8 mouse cellular contexts compared by ENCODE assay signal in the genomic region with DNA sequence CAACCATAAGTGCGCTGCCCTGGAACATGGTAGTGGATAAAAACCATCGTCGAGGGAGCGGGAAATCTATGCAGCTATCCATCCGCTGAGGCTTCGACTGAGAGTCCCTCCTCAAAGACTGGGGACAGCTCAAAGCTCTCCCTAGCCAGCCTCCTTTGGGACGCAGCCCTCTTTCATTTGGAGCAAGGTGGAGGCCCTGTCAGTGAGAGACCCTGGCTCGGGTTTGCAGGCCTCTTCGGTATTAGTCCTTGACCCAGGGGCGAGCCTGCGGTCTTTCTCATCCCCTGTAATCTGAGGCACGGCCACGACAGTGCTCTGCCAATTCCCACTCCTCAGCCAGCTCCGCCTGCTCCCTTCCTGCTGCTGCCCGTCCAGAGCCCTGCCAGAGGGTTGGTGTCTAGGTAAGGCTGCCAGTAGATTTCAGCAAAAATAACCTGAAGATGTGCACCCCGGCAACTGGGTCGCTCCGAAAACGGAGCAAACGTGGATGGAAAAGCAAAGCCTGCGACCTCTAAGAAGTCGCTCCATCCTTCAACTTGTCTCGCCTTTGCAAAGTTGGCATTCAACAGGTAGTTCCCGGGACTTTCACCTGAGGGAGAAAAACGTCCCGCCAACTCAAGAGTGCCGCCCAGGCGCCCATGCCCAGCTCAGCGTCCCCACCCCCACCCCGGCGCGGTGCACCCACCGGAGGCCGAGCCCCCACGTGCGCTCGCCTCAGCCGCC. TPM values are rescaled to one million over a fixed set of nuclear protein-coding genes. Genes with fewer than 3 reads are reported as not detected.
DNase-seq lines count a peak whose midpoint lies in the region; ATAC-seq and TF ChIP-seq lines count a peak whose summit lies in the region.

No protein-coding gene starts in this region.

- no peak overlapping the region for H3K27ac ChIP-seq in bone marrow, adult 2 months (ENCODE audit: control insufficient read depth, insufficient read depth, low read depth, low read length, poor library complexity)
- H3K27ac ChIP-seq in liver, embryonic 14.5 days = no peak overlapping the region
- peak overlapping the region; percentile 70 for H3K27ac ChIP-seq in neural tube, embryonic 15.5 days (replicated peaks)

- TF ChIP-seq CTCF in bone marrow, adult 2 months (IDR thresholded peaks at IDR 0.05; ENCODE audit: control insufficient read depth, insufficient read depth, low read length) = no peak
- TF ChIP-seq CTCF in liver, embryonic 14.5 days (IDR thresholded peaks at IDR 0.05; ENCODE audit: low read depth) = no peak

- peak; percentile 9 to 20 for DNase-seq in spleen, adult 18-20 months
- DNase-seq in spleen, adult 12 weeks (ENCODE audit: low spot score) = no peak
- peak; percentile 14 for DNase-seq in forelimb bud, embryonic 11.5 days (ENCODE audit: low read depth, low spot score)
- DNase-seq in induced T-regulatory cell, adult 2 months (ENCODE audit: low read depth) = peak; percentile 64
- no peak for DNase-seq in liver, embryonic 14.5 days (ENCODE audit: low read depth in 3 of 3, low spot score in 3 of 3)
- no peak for DNase-seq in adipocyte (ENCODE audit: low spot score)

- 8% methylated on average over 38 of the region's 38 CpGs for WGBS in bone marrow, adult 2 months
- 2% methylated on average over 38 of the region's 38 CpGs for WGBS in liver, embryonic 14.5 days (ENCODE audit: insufficient replicate concordance)
- WGBS in neural tube, embryonic 15.5 days = 1% methylated on average over 38 of the region's 38 CpGs

- peak overlapping the region; percentile 41 for H3K4me3 ChIP-seq in bone marrow, adult 2 months (replicated peaks; ENCODE audit: control insufficient read depth, low read depth, low read length)
- H3K4me3 ChIP-seq in liver, embryonic 14.5 days (ENCODE audit: insufficient read depth in 1 of 2, low read depth in 2 of 2, low read length in 2 of 2) = peak overlapping the region; percentile 65 to 70
- H3K4me3 ChIP-seq in neural tube, embryonic 15.5 days (replicated peaks) = peak overlapping the region; percentile 84

- H3K4me1 ChIP-seq in bone marrow, adult 2 months (ENCODE audit: control insufficient read depth, insufficient read depth, low read length) = no peaks in the 10 kb centered on the region
- H3K4me1 ChIP-seq in liver, embryonic 14.5 days (replicated peaks; ENCODE audit: control insufficient read depth in 2 of 2, insufficient read depth in 2 of 2, low read length in 1 of 2) = peaks cover 9 to 16% of the 10 kb centered on the region in 2 experiments
- peaks cover 24% of the 10 kb centered on the region for H3K4me1 ChIP-seq in neural tube, embryonic 15.5 days

- peak overlapping the region; percentile 75 for H3K4me2 ChIP-seq in liver, embryonic 14.5 days (ENCODE audit: low read depth)
- H3K4me2 ChIP-seq in neural tube, embryonic 15.5 days = peak overlapping the region; percentile 94

- no peak for ATAC-seq in liver, embryonic 14.5 days (ENCODE audit: insufficient read depth)
- no peak for ATAC-seq in neural tube, embryonic 15.5 days (ENCODE audit: low FRiP score)

- H3K27me3 ChIP-seq in liver, embryonic 14.5 days (ENCODE audit: control insufficient read depth, insufficient read depth, low read length) = no peaks in the 10 kb centered on the region; the same call in 1 of the 2 replicates
- no peaks in the 10 kb centered on the region for H3K27me3 ChIP-seq in neural tube, embryonic 15.5 days (replicated peaks)

- H3K9me3 ChIP-seq in liver, embryonic 14.5 days (ENCODE audit: control insufficient read depth, low read length) = no peaks in the 10 kb centered on the region
- H3K9me3 ChIP-seq in neural tube, embryonic 15.5 days (replicated peaks) = no peaks in the 10 kb centered on the region

- H3K36me3 ChIP-seq in liver, embryonic 14.5 days (replicated peaks; ENCODE audit: control insufficient read depth, insufficient read depth, low read depth) = no peaks in the 10 kb centered on the region
- H3K36me3 ChIP-seq in neural tube, embryonic 15.5 days = no peaks in the 10 kb centered on the region

- H3K9ac ChIP-seq in liver, embryonic 14.5 days (replicated peaks) = peak overlapping the region; percentile 66
- H3K9ac ChIP-seq in neural tube, embryonic 15.5 days (replicated peaks) = peak overlapping the region; percentile 75

- no peak for TF ChIP-seq POLR2A in bone marrow, adult 2 months (IDR thresholded peaks at IDR 0.05; ENCODE audit: borderline replicate concordance, control insufficient read depth, low read depth, low read length)

- TF ChIP-seq EP300 in liver, embryonic 14.5 days (IDR thresholded peaks at IDR 0.05; ENCODE audit: low read depth) = no peak

RNA-seq across cellular contexts. Expression of a gene that starts 1.0 kb away (rescaled TPM):
- polyA plus RNA-seq in bone marrow, adult 2 months (2011; ENCODE audit: insufficient read depth, insufficient read length, low replicate concordance, missing spikeins) = 0.63 and 2.0 TPM in 2 replicates
- polyA plus RNA-seq in liver, embryonic 14.5 days (2012; rRNA removed) = 1.4 and 1.5 TPM in 2 replicates
- 2.3 and 2.4 TPM in 2 replicates for polyA plus RNA-seq in liver, embryonic 14.5 days (2014; fragmentation: Nextera tagmentation; extraction: Ambion mirVana)
- 7.2 and 8.5 TPM in 2 replicates for polyA plus RNA-seq in neural tube, embryonic 15.5 days (2015; fragmentation: Nextera tagmentation; extraction: Ambion mirVana)

Comparison
In these comparisons a context has a peak if more than half of its experiments do, and no peak if none do; other contexts are left out.
1. DNase-seq: peak in spleen, adult 18-20 months (2 of 2), forelimb bud, embryonic 11.5 days (single experiment) and induced T-regulatory cell, adult 2 months (single experiment); none in spleen, adult 12 weeks (single experiment), liver, embryonic 14.5 days (0 of 3) and adipocyte (single experiment).
2. Peak in every context shown above with its lines, with median percentiles within 50 percentile points of each other: H3K4me3 ChIP-seq.